Mouse (Mus musculus) embryonic facial prominence, embryonic 11.5 days (tissue): ENCODE measurements around the gene Brd9. TPM values are rescaled to one million over a fixed set of nuclear protein-coding genes. Genes with fewer than 3 reads are reported as not detected.

Experiments
- ATAC-seq: fragments of 200-750 bp; cut with Nextera tagmentation; replicated peaks from 2 replicates; pipeline ENCODE4 v1.8.0; 2017; ENCODE audit warnings: low read depth; ENCODE audit not compliant: insufficient number of reproducible peaks, low FRiP score, low TSS enrichment
- DNase-seq: peaks from one replicate; pipeline ENCODE4 v3.0.0-alpha.2; 2015; ENCODE audit warnings: low spot score
- H3K27ac ChIP-seq: fragments of 300-500 bp; sonication (generic); replicated peaks from 2 replicates; pipeline ENCODE4 v1.5.1; 2014; ENCODE audit warnings: mild to moderate bottlenecking, low read depth, low read length, control low read depth
- H3K27me3 ChIP-seq: fragments of 300-500 bp; sonication (generic); 2 replicates; pipeline ENCODE4 v1.6.1; 2014; ENCODE audit warnings: mild to moderate bottlenecking, low read length, moderate library complexity, mixed read lengths; ENCODE audit not compliant: control insufficient read depth, insufficient read depth
- H3K36me3 ChIP-seq: fragments of 300-500 bp; sonication (generic); replicated peaks from 2 replicates; pipeline ENCODE4 v1.6.1; 2014; ENCODE audit warnings: low read depth, mild to moderate bottlenecking, low read length, moderate library complexity, mixed read lengths; ENCODE audit not compliant: control insufficient read depth, insufficient read depth
- H3K4me1 ChIP-seq: fragments of 300-500 bp; sonication (generic); 2 replicates; pipeline ENCODE4 v1.6.1; 2014; ENCODE audit warnings: low read length, mixed read lengths; ENCODE audit not compliant: control insufficient read depth, insufficient read depth
- H3K4me2 ChIP-seq: fragments of 300-500 bp; sonication (generic); 2 replicates; pipeline ENCODE4 v1.6.1; 2014; ENCODE audit warnings: low read depth, mild to moderate bottlenecking, control low read depth, low read length, moderate library complexity
- H3K4me3 ChIP-seq: fragments of 300-500 bp; sonication (generic); 2 replicates; pipeline ENCODE4 v1.5.1; 2014; ENCODE audit warnings: low read depth, low read length, control low read depth
- H3K9ac ChIP-seq: fragments of 300-500 bp; sonication (generic); replicated peaks from 2 replicates; pipeline ENCODE4 v1.6.1; 2014; ENCODE audit warnings: mild to moderate bottlenecking, control low read depth, low read length
- H3K9me3 ChIP-seq: fragments of 300-500 bp; sonication (generic); replicated peaks from 2 replicates; pipeline ENCODE4 v1.6.1; 2016; ENCODE audit warnings: mild to moderate bottlenecking, low read length, inconsistent platforms, mixed read lengths; ENCODE audit not compliant: control insufficient read depth
- WGBS: fragments of 180-500 bp; shearing (Covaris S2); extraction: QIAGEN DNeasy Blood & Tissue Kit; methylation state at CpG from one replicate; pipeline ENCODE4 v1.1.7; 2014; 5-methylcytosine and 5-hydroxymethylcytosine counted together
- polyA plus RNA-seq: library from polyadenylated mRNA; unstranded; fragments of >200 nt; fragmentation: Nextera tagmentation; extraction: Ambion mirVana; gene quantifications from 2 replicates; pipeline ENCODE4 v1.2.1, GENCODE M21; 2014

Gene Brd9
- 62.6 and 66.3 TPM in 2 replicates for polyA plus RNA-seq

DNA sequence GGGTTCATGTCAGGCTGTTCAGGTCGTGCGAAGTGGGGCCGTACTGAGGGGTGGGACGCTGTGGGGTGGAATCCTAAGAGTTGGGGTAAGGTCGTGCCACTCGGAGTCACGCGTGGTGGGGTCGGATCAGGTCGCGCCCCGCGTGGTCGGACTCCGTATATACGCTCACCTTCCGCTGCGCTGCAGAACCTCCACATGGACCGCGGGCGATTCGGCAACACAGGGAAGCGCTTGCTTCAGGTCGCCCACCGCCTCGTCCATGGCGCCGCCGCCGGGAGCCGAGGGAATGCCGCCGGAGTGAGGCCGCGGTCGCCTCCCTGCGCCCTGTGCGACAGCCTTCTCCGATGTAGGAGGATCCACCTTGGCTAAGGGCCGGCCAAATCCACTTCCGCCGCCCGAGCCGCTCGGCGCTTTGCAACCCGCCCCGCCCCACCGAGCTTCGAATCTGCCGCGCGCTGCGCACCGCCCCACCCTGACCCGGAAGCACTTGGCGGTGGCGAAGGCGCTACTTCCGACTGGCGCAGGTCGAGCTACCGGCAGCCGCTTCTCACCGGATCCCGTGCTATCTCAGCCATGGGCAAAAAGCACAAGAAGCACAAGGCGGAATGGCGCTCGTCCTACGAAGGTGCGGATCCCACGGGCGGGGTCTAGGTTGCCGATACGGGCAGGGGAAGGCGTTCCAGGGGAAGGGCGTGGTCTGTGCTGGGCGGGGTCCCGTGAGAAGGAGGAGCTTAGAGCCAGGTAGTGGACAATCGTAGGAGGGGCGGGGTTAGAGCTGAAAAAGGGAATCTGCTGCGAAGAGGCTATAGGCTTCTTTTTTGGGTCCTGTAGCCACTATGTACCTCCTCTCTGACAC lies at the start of gene Brd9, which contains the start of gene Trip13:
TSS of gene Brd9 (plus strand) at position 491 of the 856 bp plus-strand sequence.
TSS of gene Trip13 (minus strand) at position 464 of the 856 bp plus-strand sequence.
- H3K27ac ChIP-seq: peak within 1 kb of the TSS; percentile 70; the same call in 1 of the 2 replicates
- H3K9ac ChIP-seq: peak within 1 kb of the TSS; percentile 79
- peak within 1 kb of the TSS; percentile 70 for H3K4me2 ChIP-seq
- peak; percentile 95 for ATAC-seq
- no peaks in the 10 kb centered on the region for H3K9me3 ChIP-seq
- H3K4me3 ChIP-seq: peak within 1 kb of the TSS; percentile 75
- WGBS: under 1% methylated on average over 76 of the region's 82 CpGs
- peak; percentile 95 for DNase-seq
- no peaks in the 10 kb centered on the region for H3K36me3 ChIP-seq
- H3K27me3 ChIP-seq: no peaks in the 10 kb centered on the region
- H3K4me1 ChIP-seq: no peaks in the 10 kb centered on the region

DNA sequence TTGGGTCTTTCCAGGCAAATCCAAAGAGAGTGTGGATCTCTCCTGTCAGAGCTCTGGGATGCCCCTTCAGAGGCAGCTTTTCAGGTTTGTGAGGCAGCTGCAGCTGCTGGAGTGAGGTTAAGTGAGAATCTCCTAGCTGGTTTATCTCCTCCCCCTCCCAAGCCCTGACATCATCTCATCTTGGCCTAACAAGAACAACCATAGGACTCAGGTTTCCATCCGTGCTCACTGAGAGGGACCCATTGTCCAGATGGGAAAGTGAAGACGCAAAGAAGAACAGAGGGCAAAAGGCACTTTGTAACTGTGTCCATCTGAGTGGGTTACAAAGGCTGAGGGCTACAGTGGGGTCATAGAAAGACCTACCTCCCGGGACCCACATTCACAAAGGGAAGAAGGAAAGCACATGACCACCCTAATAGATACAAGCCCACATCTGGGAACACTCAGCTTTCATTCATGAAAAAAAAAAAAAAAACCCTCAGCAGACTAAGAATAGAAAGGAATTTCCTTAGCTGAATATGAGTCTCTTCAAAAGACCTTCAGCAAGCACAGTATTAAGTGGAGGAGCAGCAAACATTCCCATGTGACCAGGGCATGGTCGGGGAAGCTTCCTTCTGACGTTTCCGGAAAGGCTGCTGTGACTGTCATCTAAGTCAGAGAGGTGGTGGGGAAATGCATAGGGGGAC lies 45.0 kb upstream of the Brd9 start:
- DNase-seq: peak; percentile 80
- ATAC-seq: peak; percentile 16; the same call in 1 of the 2 replicates
- Histone ChIP-seq H3K4me3 (no peak overlapping the region), H3K36me3 (no peaks in the 10 kb centered on the region), H3K9me3 (no peaks in the 10 kb centered on the region), H3K4me1 (no peaks in the 10 kb centered on the region), H3K27me3 (no peaks in the 10 kb centered on the region), H3K4me2 (no peak overlapping the region), H3K27ac (no peak overlapping the region), H3K9ac (no peak overlapping the region)
- WGBS: 22% methylated on average over 6 of the region's 6 CpGs

DNA sequence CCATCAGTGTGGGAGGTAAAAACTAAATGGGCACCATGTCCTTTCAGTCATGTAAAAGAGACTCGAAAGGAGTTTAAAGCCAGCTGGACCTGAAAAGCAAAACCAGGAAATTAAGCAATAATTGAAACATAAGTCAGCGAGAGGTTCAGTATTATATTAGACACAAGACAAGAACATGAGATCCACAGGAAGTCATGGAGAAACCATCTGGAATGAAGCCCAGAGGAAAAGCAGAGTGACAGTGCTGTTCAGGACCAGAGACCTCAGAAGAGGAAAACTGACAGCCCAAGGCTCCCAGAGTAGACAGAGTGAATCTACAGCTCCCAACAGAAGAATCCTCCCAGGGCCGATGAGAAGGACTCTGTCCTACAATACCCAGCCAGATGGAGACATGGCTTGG lies 40.0 kb upstream of the Brd9 start:
- Histone ChIP-seq H3K4me2 (no peak overlapping the region), H3K36me3 (no peaks in the 10 kb centered on the region), H3K9ac (no peak overlapping the region), H3K9me3 (no peaks in the 10 kb centered on the region), H3K27ac (no peak overlapping the region), H3K4me1 (no peaks in the 10 kb centered on the region), H3K27me3 (no peaks in the 10 kb centered on the region), H3K4me3 (no peak overlapping the region)
- no peak for ATAC-seq
- WGBS: 86% methylated on average over 3 of the region's 3 CpGs
- no peak for DNase-seq

DNA sequence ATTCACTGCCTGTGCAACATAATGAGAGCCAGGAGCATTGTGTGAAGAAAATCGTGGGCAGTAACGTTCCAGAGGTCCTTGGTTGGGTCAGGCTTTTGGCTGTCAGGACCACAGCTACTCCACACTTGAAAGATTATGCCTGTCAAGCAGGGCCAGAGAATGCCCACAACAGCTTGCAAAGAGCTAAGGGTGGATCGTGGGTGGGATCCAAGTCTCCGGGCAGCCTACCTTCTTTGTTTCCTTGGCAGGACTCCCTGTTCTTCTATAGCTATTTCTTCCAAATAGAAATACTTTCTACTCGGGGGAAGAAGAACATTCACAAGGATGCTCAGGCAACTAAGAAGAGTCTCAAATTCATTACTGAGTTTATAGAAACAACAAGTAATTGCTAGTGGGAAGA lies 30.5 kb upstream of the Brd9 start:
- DNase-seq (no peak), ATAC-seq (no peak)
- Histone ChIP-seq H3K4me1 (no peaks in the 10 kb centered on the region), H3K4me3 (no peak overlapping the region), H3K27ac (no peak overlapping the region), H3K4me2 (no peak overlapping the region), H3K9me3 (no peaks in the 10 kb centered on the region), H3K9ac (no peak overlapping the region), H3K27me3 (no peaks in the 10 kb centered on the region), H3K36me3 (no peaks in the 10 kb centered on the region; the same call in 1 of the 2 replicates)
- WGBS: 92% methylated on average over 5 of the region's 5 CpGs

DNA sequence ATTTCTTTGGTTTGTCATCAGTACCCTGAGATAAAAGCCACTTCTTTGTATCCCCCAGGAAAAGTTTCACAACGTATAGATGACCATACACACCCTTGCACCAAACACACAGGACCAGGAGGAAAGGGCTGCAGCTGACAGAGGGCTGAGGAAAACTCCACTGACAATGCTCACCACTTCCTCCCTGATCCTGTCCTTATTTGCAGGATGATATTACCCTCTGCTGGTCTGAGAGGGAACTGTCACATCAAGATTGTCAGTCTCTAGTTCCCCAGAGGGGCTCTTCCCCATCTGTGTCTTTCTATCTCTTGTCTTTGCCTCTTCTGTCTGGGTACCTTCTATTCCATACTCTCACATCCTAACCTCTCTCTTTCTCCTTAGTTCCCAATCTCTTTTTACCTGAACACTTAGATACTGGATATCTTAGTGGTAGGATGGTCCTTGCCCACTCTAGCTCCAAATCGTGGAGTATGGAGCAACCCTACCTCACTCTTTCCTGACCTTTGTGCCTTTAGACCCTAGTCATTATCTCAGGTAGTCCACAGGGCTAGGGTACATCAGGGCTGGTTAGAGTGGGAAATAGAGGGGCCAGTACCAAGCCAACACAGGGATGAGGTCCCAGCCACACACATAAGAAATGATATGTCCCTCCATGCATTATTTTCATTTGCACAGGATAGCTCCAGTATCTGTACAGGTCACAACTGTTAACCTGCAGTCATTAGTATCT lies 29.8 kb upstream of the Brd9 start:
- no peaks in the 10 kb centered on the region; the same call in 1 of the 2 replicates for H3K36me3 ChIP-seq
- H3K27ac ChIP-seq: no peak overlapping the region
- H3K9ac ChIP-seq: no peak overlapping the region
- 65% methylated on average over 2 of the region's 2 CpGs for WGBS
- H3K9me3 ChIP-seq: no peaks in the 10 kb centered on the region
- H3K4me2 ChIP-seq: no peak overlapping the region
- ATAC-seq (peak; percentile 59), DNase-seq (peak; percentile 70)
- H3K4me1 ChIP-seq: no peaks in the 10 kb centered on the region
- no peak overlapping the region for H3K4me3 ChIP-seq
- no peaks in the 10 kb centered on the region for H3K27me3 ChIP-seq

DNA sequence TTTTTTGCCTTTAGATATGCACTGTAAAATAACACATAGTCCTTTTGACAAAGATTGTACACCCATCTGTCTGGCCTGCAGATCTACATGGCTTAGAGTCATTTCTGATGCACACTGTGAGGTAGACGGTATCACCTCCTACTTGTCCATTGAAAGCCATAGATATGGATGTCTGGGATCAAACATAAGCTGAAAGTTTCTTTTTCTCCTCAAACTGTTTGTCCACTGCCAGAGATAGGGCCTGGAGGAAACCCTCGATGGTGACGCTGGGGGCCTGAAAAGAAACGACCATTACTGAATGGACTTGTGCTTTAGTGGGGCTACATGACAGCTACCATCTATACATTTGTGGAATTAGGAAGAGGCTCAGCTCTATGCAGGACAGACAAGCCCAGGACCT lies 24.5 kb upstream of the Brd9 start:
- ATAC-seq: no peak
- 94% methylated on average over 4 of the region's 4 CpGs for WGBS
- H3K36me3 ChIP-seq: no peaks in the 10 kb centered on the region; the same call in none of the 2 replicates

DNA sequence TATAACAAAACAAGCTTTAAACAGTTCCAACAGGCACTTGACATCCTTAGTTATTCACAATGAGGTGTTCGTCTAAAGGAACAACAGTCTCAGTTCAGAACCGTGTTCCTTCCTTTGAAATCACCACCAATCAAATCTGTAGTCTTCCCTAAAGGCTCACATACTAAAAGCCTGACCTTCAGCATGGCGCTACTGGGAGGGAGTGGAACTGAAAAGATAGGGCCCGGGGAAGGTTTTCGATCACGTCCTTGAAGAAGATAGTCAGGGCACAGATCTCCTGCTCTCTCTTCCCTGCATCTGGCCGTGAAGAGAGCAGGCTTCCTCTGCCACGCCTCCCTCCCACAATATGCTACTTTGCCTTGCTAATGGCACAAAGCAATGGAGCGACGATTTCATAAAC lies 5.4 kb upstream of the Brd9 start:
- Histone ChIP-seq H3K9me3 (no peaks in the 10 kb centered on the region), H3K4me3 (no peak overlapping the region), H3K4me1 (no peaks in the 10 kb centered on the region), H3K9ac (no peak overlapping the region), H3K4me2 (no peak overlapping the region), H3K36me3 (peaks cover 3% of the 10 kb centered on the region; the same call in 1 of the 2 replicates), H3K27ac (no peak overlapping the region), H3K27me3 (no peaks in the 10 kb centered on the region)
- ATAC-seq: no peak
- DNase-seq: no peak
- 91% methylated on average over 10 of the region's 10 CpGs for WGBS

More for the DNA sequence above, 24.5 kb upstream of the Brd9 start:
- H3K27me3 ChIP-seq: no peaks in the 10 kb centered on the region
- DNase-seq: no peak
- H3K27ac ChIP-seq: no peak overlapping the region
- H3K4me3 ChIP-seq: no peak overlapping the region
- no peaks in the 10 kb centered on the region for H3K9me3 ChIP-seq
- H3K9ac ChIP-seq: no peak overlapping the region
- H3K4me2 ChIP-seq: no peak overlapping the region
- H3K4me1 ChIP-seq: no peaks in the 10 kb centered on the region
